Mouse (Mus musculus) stomach, embryonic 16.5 days (tissue): ENCODE data around the gene Ccdc14. TPM values are rescaled to one million over a fixed set of nuclear protein-coding genes. Genes with fewer than 3 reads are reported as not detected.

Source experiments
- ATAC-seq: fragments of 200-750 bp; cut with Nextera tagmentation; 2 replicates; pipeline ENCODE4 v1.8.0; 2017; ENCODE audit warnings: moderate number of reproducible peaks, moderate TSS enrichment; ENCODE audit not compliant: insufficient read depth, low FRiP score
- H3K27ac ChIP-seq: fragments of 300-500 bp; sonication (generic); 2 replicates; pipeline ENCODE4 v1.5.1; 2014; ENCODE audit warnings: low read length
- H3K27me3 ChIP-seq: fragments of 300-500 bp; sonication (generic); 2 replicates; pipeline ENCODE4 v1.6.1; 2014; ENCODE audit warnings: low read length, control low read depth, mixed read lengths; ENCODE audit not compliant: control insufficient read depth, insufficient read depth
- H3K36me3 ChIP-seq: fragments of 300-500 bp; sonication (generic); 2 replicates; pipeline ENCODE4 v1.6.1; 2014; ENCODE audit warnings: low read length; ENCODE audit not compliant: control insufficient read depth, insufficient read depth
- H3K4me1 ChIP-seq: fragments of 300-500 bp; sonication (generic); 2 replicates; pipeline ENCODE4 v1.6.1; 2014; ENCODE audit warnings: low read length, control low read depth, mixed read lengths; ENCODE audit not compliant: control insufficient read depth, insufficient read depth
- H3K4me2 ChIP-seq: fragments of 300-500 bp; sonication (generic); 2 replicates; pipeline ENCODE4 v1.6.1; 2014; ENCODE audit warnings: low read depth, low read length, mixed read lengths
- H3K4me3 ChIP-seq: fragments of 300-500 bp; sonication (generic); replicated peaks from 2 replicates; pipeline ENCODE4 v1.5.1; 2014; ENCODE audit warnings: mild to moderate bottlenecking, low read length
- H3K9ac ChIP-seq: fragments of 300-500 bp; sonication (generic); 2 replicates; pipeline ENCODE4 v1.6.1; 2014; ENCODE audit warnings: low read length
- H3K9me3 ChIP-seq: fragments of 300-500 bp; sonication (generic); replicated peaks from 2 replicates; pipeline ENCODE4 v1.6.1; 2016; ENCODE audit warnings: low read length, control low read depth; ENCODE audit not compliant: control insufficient read depth
- WGBS: fragments of 180-500 bp; shearing (Covaris S2); extraction: QIAGEN DNeasy Blood & Tissue Kit; methylation state at CpG from one replicate; pipeline ENCODE4 v1.1.7; 2014; 5-methylcytosine and 5-hydroxymethylcytosine counted together
- polyA plus RNA-seq: library from polyadenylated mRNA; unstranded; fragments of >200 nt; fragmentation: Nextera tagmentation; extraction: Ambion mirVana; gene quantifications from 2 replicates; pipeline ENCODE4 v1.2.1, GENCODE M21; 2015

The Ccdc14 gene
- polyA plus RNA-seq, 1 experiment from 2014 or later, result 5.3 TPM

DNA sequence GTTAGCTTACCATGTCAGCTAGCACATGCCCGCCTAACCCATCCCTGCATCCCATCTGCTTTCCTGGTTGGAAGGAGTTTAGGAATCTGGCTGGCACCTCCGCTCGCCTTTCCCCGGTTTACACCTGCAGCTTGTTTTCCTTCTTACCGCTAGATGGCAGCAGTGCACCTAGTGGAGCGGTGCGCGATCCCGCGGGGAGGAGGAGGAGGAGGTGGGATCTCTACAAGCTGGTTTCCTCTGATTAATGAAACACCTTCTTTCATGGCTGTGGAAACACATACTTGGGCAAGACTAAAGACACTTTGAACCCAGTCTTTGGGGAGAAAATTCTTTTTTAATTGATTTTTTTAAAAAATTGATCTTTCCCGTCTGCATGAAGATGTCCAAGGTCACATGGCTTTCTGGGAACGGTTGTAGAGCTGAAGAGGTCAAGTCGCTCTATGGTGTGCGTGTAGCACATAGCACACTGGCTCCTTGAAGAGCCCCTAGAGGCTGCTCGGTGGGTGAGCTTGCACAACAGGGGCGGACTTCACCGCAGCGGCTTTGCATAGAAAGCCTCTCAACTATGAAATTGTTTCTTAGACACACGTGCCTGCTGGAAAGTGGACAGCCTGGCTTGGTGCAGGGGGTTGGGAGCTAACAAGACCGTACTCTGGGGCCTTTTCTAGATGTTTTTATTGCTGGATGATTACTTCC is 23.2 kb upstream of the Ccdc14 start:
- H3K9ac ChIP-seq, result no peak overlapping the region

DNA sequence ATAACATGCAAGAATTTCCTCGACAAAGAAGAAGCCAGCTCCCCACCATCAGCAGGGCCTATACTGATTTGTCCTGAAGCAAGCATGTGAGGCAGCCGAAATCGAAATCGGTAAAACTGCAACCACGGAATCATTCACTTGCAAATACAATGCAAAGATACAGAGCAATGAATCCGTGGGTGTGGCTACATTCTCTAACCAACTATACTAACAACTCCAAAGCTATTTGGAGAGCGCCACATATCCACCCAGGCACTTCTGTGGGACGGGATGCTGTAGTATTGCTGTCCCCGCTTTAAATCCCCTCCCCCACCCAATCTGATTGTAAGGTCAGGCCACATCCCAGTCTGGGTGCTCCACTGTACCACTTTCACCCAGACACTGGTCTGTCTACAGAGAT is 22.1 kb upstream of the Ccdc14 start:
- Histone ChIP-seq H3K36me3 (no peaks in the 10 kb centered on the region), H3K4me2 (no peak overlapping the region), H3K27ac (no peak overlapping the region), H3K9me3 (no peaks in the 10 kb centered on the region), H3K4me1 (peaks cover 4% of the 10 kb centered on the region; the same call in 1 of the 2 replicates), H3K27me3 (peaks cover 4% of the 10 kb centered on the region; the same call in 1 of the 2 replicates), H3K9ac (no peak overlapping the region), H3K4me3 (no peak overlapping the region)
- 71% methylated on average over 9 of the region's 9 CpGs for WGBS
- ATAC-seq, result no peak

More for the DNA sequence above, 23.2 kb upstream of the Ccdc14 start:
- peak; percentile 40; the same call in 1 of the 2 replicates for ATAC-seq
- 11% methylated on average over 20 of the region's 20 CpGs for WGBS
- H3K4me3 ChIP-seq, result peak overlapping the region; percentile 17; the same call in 1 of the 2 replicates
- H3K27ac ChIP-seq, result no peak overlapping the region
- peaks cover 4% of the 10 kb centered on the region; the same call in 1 of the 2 replicates for H3K4me1 ChIP-seq
- H3K4me2 ChIP-seq, result peak overlapping the region; percentile 44
- no peaks in the 10 kb centered on the region for H3K36me3 ChIP-seq
- H3K27me3 ChIP-seq, result peaks cover 4% of the 10 kb centered on the region; the same call in 1 of the 2 replicates
- no peaks in the 10 kb centered on the region for H3K9me3 ChIP-seq

DNA sequence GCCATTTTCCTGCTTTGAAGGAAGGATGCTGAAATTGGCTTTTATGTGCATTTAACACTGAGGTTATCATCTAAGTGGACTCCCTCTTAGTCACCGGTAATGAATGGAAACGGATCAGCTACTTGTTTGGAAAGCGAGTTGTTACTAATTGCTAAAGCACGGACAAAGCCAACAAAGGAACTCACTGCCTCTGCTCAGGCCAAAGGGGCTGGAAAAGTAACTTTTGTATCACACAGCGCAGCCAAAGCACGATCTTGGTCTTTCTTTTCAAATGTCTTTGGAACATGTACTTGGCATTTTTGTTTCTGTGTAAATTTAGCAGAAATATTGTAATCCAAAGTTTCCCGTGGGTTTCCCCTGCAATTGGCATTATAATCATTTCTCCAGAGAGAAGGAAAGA is 18.4 kb upstream of the Ccdc14 start:
- Histone ChIP-seq H3K36me3 (no peaks in the 10 kb centered on the region), H3K4me1 (peaks cover 4% of the 10 kb centered on the region; the same call in 1 of the 2 replicates), H3K4me3 (no peak overlapping the region), H3K9me3 (no peaks in the 10 kb centered on the region), H3K9ac (no peak overlapping the region), H3K27ac (no peak overlapping the region), H3K27me3 (no peaks in the 10 kb centered on the region), H3K4me2 (no peak overlapping the region)
- 56% methylated on average over 7 of the region's 7 CpGs for WGBS
- ATAC-seq, result no peak

DNA sequence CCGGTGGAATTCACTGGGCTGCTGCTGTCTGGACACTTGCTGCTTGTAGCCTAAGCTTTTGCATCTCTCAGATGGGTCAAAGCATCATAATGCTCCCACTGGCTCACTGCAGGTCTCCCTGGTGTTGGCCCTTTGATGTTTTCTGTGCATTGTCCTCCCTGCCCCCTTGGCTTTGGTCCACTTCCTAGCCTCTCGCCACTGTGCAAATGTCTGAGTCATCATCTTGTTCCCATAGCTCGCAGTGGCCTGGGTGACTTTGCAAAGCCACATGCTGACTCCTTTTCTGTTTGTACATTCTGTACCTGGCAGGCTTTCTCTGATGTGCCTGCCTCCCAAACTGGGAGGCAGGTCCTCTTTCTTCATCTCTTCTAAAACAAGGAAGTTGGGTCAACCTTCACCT is 17.6 kb upstream of the Ccdc14 start:
- Histone ChIP-seq H3K9ac (no peak overlapping the region), H3K4me1 (no peaks in the 10 kb centered on the region)

DNA sequence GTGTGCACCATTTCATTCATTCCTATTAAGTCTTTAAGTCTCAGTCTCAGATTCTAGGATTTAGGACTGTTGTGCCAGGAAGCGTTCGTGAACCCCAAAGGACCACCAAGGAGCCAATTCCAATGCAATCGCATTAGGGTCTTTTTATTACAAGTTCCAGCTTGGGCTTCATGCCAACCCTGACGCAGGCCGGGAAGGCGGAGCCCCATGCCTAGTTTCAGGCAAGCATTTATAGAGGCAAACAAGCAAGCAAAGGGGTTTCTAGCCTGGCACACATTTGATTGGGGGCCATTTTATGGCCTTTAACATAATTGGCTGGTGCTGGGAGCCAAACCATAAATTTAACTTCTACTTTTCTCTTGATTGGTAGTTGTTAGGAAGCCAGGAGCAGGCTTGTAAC is 16.1 kb upstream of the Ccdc14 start:
- Histone ChIP-seq H3K4me1 (no peaks in the 10 kb centered on the region), H3K9me3 (no peaks in the 10 kb centered on the region), H3K9ac (no peak overlapping the region), H3K27me3 (no peaks in the 10 kb centered on the region), H3K27ac (no peak overlapping the region), H3K36me3 (no peaks in the 10 kb centered on the region), H3K4me3 (no peak overlapping the region), H3K4me2 (no peak overlapping the region)
- WGBS, result 84% methylated on average over 6 of the region's 6 CpGs
- ATAC-seq, result no peak

More for the DNA sequence above, 17.6 kb upstream of the Ccdc14 start:
- ATAC-seq, result no peak
- Histone ChIP-seq H3K4me3 (no peak overlapping the region), H3K27me3 (no peaks in the 10 kb centered on the region), H3K9me3 (no peaks in the 10 kb centered on the region), H3K27ac (no peak overlapping the region), H3K4me2 (no peak overlapping the region), H3K36me3 (no peaks in the 10 kb centered on the region)
- 51% methylated on average over 3 of the region's 3 CpGs for WGBS

DNA sequence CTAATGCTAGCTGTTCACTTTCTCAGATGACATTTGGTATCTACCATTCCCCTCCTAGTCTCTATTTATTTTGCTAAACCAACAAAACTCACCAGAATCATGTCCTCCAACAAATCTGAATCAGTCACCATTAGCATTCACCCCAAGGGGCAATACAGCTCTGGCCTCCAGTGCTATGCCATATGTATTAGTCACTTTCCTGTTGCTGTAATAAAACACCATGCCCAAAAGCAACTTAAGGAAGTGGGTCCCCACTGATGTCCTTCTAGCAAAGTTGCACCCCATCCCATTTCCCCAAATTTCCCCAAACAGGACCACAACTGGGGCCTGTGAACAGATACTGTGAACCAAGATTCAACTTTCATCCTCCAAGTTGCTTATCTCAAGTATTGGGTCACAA is 8.6 kb upstream of the Ccdc14 start:
- no peaks in the 10 kb centered on the region for H3K27me3 ChIP-seq
- H3K4me2 ChIP-seq, result no peak overlapping the region
- H3K4me3 ChIP-seq, result no peak overlapping the region
- H3K9ac ChIP-seq, result no peak overlapping the region
- H3K27ac ChIP-seq, result no peak overlapping the region
- no peaks in the 10 kb centered on the region for H3K36me3 ChIP-seq
- no peak for ATAC-seq
- H3K9me3 ChIP-seq, result no peaks in the 10 kb centered on the region
- H3K4me1 ChIP-seq, result no peaks in the 10 kb centered on the region

DNA sequence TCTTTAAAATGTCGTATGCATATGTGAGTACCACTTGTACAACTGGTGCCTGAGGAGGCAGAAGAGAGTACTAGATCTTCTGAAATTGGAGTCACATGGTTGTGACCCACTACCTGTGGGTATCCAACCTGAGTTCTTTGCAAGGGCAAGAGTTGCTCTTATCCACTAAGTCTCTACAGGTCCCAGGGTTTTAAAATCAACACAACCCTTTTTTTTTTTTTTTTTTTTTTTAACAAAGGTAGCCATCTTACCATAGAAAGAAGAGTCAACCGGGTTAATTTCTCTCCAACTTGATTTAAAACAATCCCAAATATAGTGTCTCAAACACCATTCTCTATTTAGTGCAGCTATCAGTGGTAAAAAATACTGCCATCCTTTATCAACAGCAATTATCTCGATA is 537 bp upstream of the Ccdc14 start:
- Histone ChIP-seq H3K27ac (no peak overlapping the region), H3K36me3 (no peaks in the 10 kb centered on the region), H3K4me1 (peaks cover 5% of the 10 kb centered on the region; the same call in 1 of the 2 replicates), H3K4me2 (no peak overlapping the region; the same call in 1 of the 2 replicates), H3K9ac (no peak overlapping the region), H3K9me3 (no peaks in the 10 kb centered on the region), H3K4me3 (peak overlapping the region; percentile 66; the same call in 1 of the 2 replicates), H3K27me3 (no peaks in the 10 kb centered on the region)
- no peak for ATAC-seq
- 70% methylated on average over 3 of the region's 3 CpGs for WGBS

DNA sequence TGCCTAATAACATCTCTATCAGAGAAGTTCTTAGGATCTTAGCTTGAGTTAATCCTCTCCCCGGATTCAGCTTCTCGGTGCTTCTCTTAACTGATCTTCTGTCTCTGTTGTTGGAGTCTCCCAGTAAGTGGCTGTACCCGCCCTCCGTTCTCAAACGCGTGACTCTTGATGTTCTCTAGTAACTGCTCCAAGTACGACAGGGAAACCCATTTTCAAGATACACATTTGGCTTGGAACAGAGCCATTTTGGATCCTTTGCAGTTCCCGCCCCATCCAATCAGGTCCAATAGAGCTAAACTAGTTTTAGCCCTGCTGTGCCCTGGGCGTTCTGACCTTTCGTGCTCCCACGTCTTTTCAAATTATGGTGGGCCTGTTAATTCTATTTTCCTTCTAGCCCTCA is 740 bp downstream of the Ccdc14 start:
- no peak for ATAC-seq

DNA sequence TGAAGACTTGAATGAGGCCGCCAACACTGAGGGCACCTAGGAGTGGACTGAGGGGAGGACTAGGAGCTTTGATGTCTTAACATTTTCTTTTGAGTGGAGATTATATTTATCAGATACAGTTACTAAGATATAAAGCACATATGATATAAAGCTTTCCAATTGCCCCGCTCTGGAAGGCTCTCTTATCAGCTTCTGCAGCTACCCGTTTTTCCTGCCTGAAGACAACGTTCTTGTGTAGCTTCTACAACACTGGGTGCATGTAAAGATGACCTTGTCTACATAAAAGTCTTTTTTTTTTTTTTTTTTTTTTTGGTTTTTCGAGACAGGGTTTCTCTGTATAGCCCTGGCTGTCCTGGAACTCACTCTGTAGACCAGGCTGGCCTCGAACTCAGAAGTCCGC is 4.1 kb downstream of the Ccdc14 start:
- 83% methylated on average over 6 of the region's 7 CpGs for WGBS
- Histone ChIP-seq H3K4me3 (no peak overlapping the region), H3K9ac (no peak overlapping the region), H3K4me2 (no peak overlapping the region), H3K27me3 (no peaks in the 10 kb centered on the region), H3K9me3 (no peaks in the 10 kb centered on the region), H3K27ac (no peak overlapping the region), H3K36me3 (no peaks in the 10 kb centered on the region), H3K4me1 (peaks cover 5% of the 10 kb centered on the region; the same call in 1 of the 2 replicates)
- ATAC-seq, result no peak

More for the DNA sequence above, 740 bp downstream of the Ccdc14 start:
- 10% methylated on average over 11 of the region's 11 CpGs for WGBS
- Histone ChIP-seq H3K9me3 (no peaks in the 10 kb centered on the region), H3K9ac (peak overlapping the region; percentile 68), H3K27me3 (no peaks in the 10 kb centered on the region), H3K4me2 (peak overlapping the region; percentile 81), H3K4me1 (peaks cover 5% of the 10 kb centered on the region; the same call in 1 of the 2 replicates), H3K4me3 (peak overlapping the region; percentile 66), H3K27ac (peak overlapping the region; percentile 84), H3K36me3 (no peaks in the 10 kb centered on the region)
